Mouse (Mus musculus) heart, embryonic 11.5 days (tissue): ENCODE measurements around the gene Gm11567. TPM values are rescaled to one million over a fixed set of nuclear protein-coding genes. Genes with fewer than 3 reads are reported as not detected.
"Not testable (repeated sequence)": the region's sequence is repeated elsewhere in the genome, so short reads cannot be mapped to it uniquely, and the experiment has no call there.

Experiments
- ATAC-seq: fragments of 200-750 bp; cut with Nextera tagmentation; replicated peaks from 2 replicates; pipeline ENCODE4 v1.8.0; 2017; ENCODE audit warnings: moderate library complexity; ENCODE audit not compliant: insufficient number of reproducible peaks, low FRiP score, low TSS enrichment
- H3K27ac ChIP-seq: fragments of 300-500 bp; sonication (generic); 2 replicates; pipeline ENCODE4 v1.5.1; 2014; ENCODE audit warnings: mild to moderate bottlenecking, low read depth, low read length
- H3K27me3 ChIP-seq: fragments of 300-500 bp; sonication (generic); 2 replicates; pipeline ENCODE4 v1.6.1; 2014; ENCODE audit warnings: mild to moderate bottlenecking, low read length, mixed read lengths; ENCODE audit not compliant: control insufficient read depth, insufficient read depth
- H3K36me3 ChIP-seq: fragments of 300-500 bp; sonication (generic); 2 replicates; pipeline ENCODE4 v1.6.1; 2014; ENCODE audit warnings: mild to moderate bottlenecking, low read length, moderate library complexity, mixed read lengths; ENCODE audit not compliant: control insufficient read depth, insufficient read depth
- H3K4me1 ChIP-seq: fragments of 300-500 bp; sonication (generic); 2 replicates; pipeline ENCODE4 v1.6.1; 2014; ENCODE audit warnings: low read length; ENCODE audit not compliant: control insufficient read depth, insufficient read depth
- H3K4me2 ChIP-seq: fragments of 300-500 bp; sonication (generic); 2 replicates; pipeline ENCODE4 v1.6.1; 2014; ENCODE audit warnings: mild to moderate bottlenecking, moderate library complexity
- H3K4me3 ChIP-seq: fragments of 300-500 bp; sonication (generic); 2 replicates; pipeline ENCODE4 v1.5.1; 2014; ENCODE audit warnings: low read depth, low read length
- H3K9ac ChIP-seq: fragments of 300-500 bp; sonication (generic); 2 replicates; pipeline ENCODE4 v1.6.1; 2014; ENCODE audit warnings: mild to moderate bottlenecking, low read depth, low read length, moderate library complexity
- H3K9me3 ChIP-seq: fragments of 300-500 bp; sonication (generic); replicated peaks from 2 replicates; pipeline ENCODE4 v1.6.1; 2016; ENCODE audit warnings: low read length; ENCODE audit not compliant: control insufficient read depth
- whole genome bisulfite sequencing: fragments of 180-500 bp; shearing (Covaris S2); extraction: QIAGEN DNeasy Blood & Tissue Kit; methylation state at CpG from one replicate; pipeline ENCODE4 v1.1.7; 2014; ENCODE audit not compliant: insufficient replicate concordance; 5-methylcytosine and 5-hydroxymethylcytosine counted together
- polyA plus RNA-seq: library from polyadenylated mRNA; unstranded; fragments of >200 nt; fragmentation: Nextera tagmentation; extraction: Ambion mirVana; gene quantifications from 2 replicates; pipeline ENCODE4 v1.2.1, GENCODE M21; 2014

Gene Gm11567
- not detected in 2 replicates for polyA plus RNA-seq

DNA sequence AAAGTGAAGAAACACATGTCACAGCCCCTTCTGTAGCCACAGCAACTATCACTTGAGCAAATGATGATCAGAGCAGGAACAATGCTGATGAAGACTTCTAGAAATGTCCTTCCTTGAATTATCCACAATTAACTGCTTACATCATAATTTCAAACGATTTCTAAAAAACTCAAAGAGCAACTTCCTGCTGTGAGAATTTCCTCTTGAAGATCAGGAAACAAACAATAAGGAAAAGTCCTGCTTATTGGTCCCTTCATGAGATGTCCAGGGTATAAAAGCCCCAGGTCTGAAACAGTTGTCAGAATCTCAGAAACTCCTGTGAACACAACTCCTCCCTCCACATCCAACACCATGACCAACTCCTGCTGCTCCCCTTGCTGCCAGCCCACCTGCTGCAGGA lies at the start of gene Gm11567:
Gene Gm11567, plus strand, starts transcription at position 301 of the 400 bp plus-strand sequence.
- not testable (repeated sequence) for H3K9ac ChIP-seq, H3K4me3 ChIP-seq, H3K9me3 ChIP-seq, H3K4me1 ChIP-seq, ATAC-seq, H3K4me2 ChIP-seq, H3K27ac ChIP-seq, H3K27me3 ChIP-seq, H3K36me3 ChIP-seq
- 47% methylated on average over 1 of the region's 1 CpGs for WGBS

DNA sequence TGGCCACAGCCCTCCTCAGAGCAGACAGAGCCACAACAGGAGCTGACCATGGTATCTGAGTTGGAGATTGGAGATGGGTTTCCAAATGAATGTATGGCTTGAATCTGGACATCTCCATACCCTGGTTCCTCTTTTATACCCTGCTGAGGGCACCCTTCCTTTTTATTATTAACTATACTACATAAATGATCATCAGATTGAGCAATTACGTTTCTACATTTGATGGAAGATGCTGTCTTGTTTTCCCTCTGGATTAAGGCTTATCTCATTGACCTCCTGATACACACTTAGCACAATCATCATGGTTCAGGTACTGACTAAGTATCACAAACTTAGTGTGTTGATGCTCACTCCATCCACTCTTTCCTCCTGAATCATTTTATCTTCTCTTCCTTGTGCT lies 41.0 kb upstream of the Gm11567 start, which contains the start of gene 2300003K06Rik:
Gene 2300003K06Rik, minus strand, starts transcription at position 101 of the 400 bp plus-strand sequence.
- no peak within 1 kb of the TSS for H3K27ac ChIP-seq
- no peak within 1 kb of the TSS for H3K4me2 ChIP-seq
- ATAC-seq, result no peak
- no peaks in the 10 kb centered on the region for H3K36me3 ChIP-seq
- H3K9me3 ChIP-seq, result no peaks in the 10 kb centered on the region
- no peaks in the 10 kb centered on the region for H3K27me3 ChIP-seq
- no peak within 1 kb of the TSS for H3K9ac ChIP-seq
- H3K4me3 ChIP-seq, result no peak within 1 kb of the TSS
- 71% methylated on average over 1 of the region's 1 CpGs for WGBS
- H3K4me1 ChIP-seq, result no peaks in the 10 kb centered on the region

DNA sequence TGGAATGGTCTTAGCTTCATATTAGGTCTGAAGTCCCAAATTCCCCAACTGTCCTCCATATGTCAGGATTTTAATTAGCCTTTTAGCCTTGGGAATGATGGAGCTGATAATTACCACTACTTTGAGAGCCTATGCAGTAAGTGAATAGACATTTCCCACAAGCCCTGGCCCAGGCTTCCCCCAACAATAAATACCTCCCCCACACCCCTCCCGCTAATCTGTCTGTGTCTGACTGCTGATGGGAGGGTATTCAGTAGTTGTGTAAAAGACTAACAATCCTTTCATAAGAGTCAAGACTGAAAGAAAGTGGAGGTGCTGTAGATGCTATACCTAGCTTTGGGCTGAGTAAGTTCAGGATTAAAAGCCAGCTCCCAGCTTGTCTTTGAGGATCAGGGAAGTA lies 36.8 kb upstream of the Gm11567 start:
- WGBS, result 67% methylated on average over 1 of the region's 1 CpGs
- no peak overlapping the region for H3K4me2 ChIP-seq
- no peaks in the 10 kb centered on the region for H3K4me1 ChIP-seq
- no peak overlapping the region for H3K9ac ChIP-seq
- H3K27me3 ChIP-seq, result no peaks in the 10 kb centered on the region
- no peaks in the 10 kb centered on the region for H3K9me3 ChIP-seq
- no peak overlapping the region for H3K4me3 ChIP-seq
- no peak for ATAC-seq
- H3K27ac ChIP-seq, result no peak overlapping the region
- H3K36me3 ChIP-seq, result no peaks in the 10 kb centered on the region

DNA sequence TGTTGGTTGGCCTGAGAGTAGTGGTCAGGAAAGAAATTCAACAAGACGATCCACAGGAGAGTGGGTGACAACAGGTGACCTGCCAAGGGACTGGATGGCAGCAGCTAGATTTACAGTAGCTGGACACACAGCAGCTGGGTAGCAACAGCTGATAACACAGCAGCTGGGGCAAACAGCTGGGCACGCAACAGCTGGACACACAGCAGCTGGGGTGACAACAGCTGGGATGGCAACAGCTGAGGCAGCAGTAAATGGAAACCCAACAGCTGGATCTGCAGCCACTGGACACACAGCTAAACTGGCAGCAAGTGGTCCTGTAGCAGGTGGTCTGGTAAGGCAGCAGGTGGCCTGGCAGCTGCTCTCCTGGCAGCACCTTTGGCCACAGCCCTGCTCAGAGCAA lies 32.2 kb upstream of the Gm11567 start:
- WGBS, result 80% methylated on average over 2 of the region's 2 CpGs
- Histone ChIP-seq H3K4me1 (no peaks in the 10 kb centered on the region), H3K4me2 (no peak overlapping the region), H3K9me3 (no peaks in the 10 kb centered on the region), H3K36me3 (no peaks in the 10 kb centered on the region), H3K27ac (no peak overlapping the region), H3K27me3 (no peaks in the 10 kb centered on the region), H3K4me3 (no peak overlapping the region), H3K9ac (no peak overlapping the region)
- no peak for ATAC-seq

GRCm38 (mm10) chr11:99851508-99851907 lies 27.5 kb upstream of the Gm11567 start, which contains the start of gene Krtap4-16:
Gene Krtap4-16, minus strand, starts transcription at chr11:99851608.
- Histone ChIP-seq H3K9me3 (no peaks in the 10 kb centered on the region), H3K4me3 (no peak within 1 kb of the TSS), H3K4me1 (no peaks in the 10 kb centered on the region), H3K36me3 (no peaks in the 10 kb centered on the region), H3K4me2 (no peak within 1 kb of the TSS), H3K27ac (no peak within 1 kb of the TSS), H3K27me3 (no peaks in the 10 kb centered on the region), H3K9ac (no peak within 1 kb of the TSS)
- ATAC-seq, result no peak

GRCm38 (mm10) chr11:99854121-99854520 lies 24.9 kb upstream of the Gm11567 start:
- Histone ChIP-seq H3K4me3 (no peak overlapping the region), H3K4me1 (no peaks in the 10 kb centered on the region), H3K36me3 (no peaks in the 10 kb centered on the region), H3K9ac (no peak overlapping the region), H3K9me3 (no peaks in the 10 kb centered on the region), H3K4me2 (no peak overlapping the region), H3K27me3 (no peaks in the 10 kb centered on the region), H3K27ac (no peak overlapping the region)
- WGBS, result 57% methylated on average over 3 of the region's 3 CpGs
- no peak for ATAC-seq

- Histone ChIP-seq H3K9me3 (no peaks in the 10 kb centered on the region), H3K27ac (no peak within 1 kb of the TSS), H3K4me2 (no peak within 1 kb of the TSS), H3K4me3 (no peak within 1 kb of the TSS), H3K4me1 (no peaks in the 10 kb centered on the region), H3K9ac (no peak within 1 kb of the TSS), H3K27me3 (no peaks in the 10 kb centered on the region), H3K36me3 (no peaks in the 10 kb centered on the region)
- no peak for ATAC-seq
- WGBS, result 73% methylated on average over 2 of the region's 2 CpGs
Measured at GRCm38 (mm10) chr11:99857617-99858016, 21.4 kb upstream of the Gm11567 start, which contains the start of gene Gm11568. Gene Gm11568, plus strand, starts transcription at chr11:99857917.

DNA sequence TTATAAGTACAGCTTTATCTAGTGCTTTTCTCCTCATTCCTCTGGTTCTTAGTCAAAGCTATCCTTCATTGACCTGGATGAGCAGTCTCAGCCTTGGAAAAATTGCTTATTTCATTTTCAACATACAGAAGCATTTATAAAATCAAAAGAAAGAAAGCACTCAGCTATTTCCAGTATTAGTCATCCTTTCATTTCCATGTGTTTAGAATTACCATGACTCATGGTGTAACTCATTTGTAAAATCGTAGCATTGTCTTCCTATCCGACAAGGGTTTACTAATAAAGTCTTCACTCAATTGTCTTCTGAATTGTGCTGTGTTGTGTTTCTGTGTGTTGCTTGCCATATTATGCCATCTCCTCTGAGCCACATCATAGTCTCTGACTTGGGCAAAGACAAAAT lies 20.2 kb upstream of the Gm11567 start:
- Histone ChIP-seq H3K27me3 (no peaks in the 10 kb centered on the region), H3K9me3 (no peaks in the 10 kb centered on the region), H3K4me3 (no peak overlapping the region), H3K4me1 (no peaks in the 10 kb centered on the region), H3K36me3 (no peaks in the 10 kb centered on the region), H3K27ac (no peak overlapping the region), H3K9ac (no peak overlapping the region), H3K4me2 (no peak overlapping the region)
- 80% methylated on average over 2 of the region's 2 CpGs for WGBS
- ATAC-seq, result no peak

GRCm38 (mm10) chr11:99864176-99864575 lies 14.8 kb upstream of the Gm11567 start, which contains the start of gene Gm11559:
Gene Gm11559, plus strand, starts transcription at chr11:99864476.
- not testable (repeated sequence) for H3K27ac ChIP-seq, H3K27me3 ChIP-seq, H3K4me1 ChIP-seq, H3K4me3 ChIP-seq, H3K9me3 ChIP-seq, ATAC-seq, H3K4me2 ChIP-seq, H3K9ac ChIP-seq, H3K36me3 ChIP-seq
- WGBS, result 51% methylated on average over 1 of the region's 1 CpGs
